Mouse (Mus musculus) Patski (cell line): ENCODE measurements at regions not wholly inside any gene's neighbourhood (a gene's known extent, or its start where the extent isn't known, plus 50 kb on each side); places are given as distances from the start of the nearest gene placed in this dataset.

Experiments used
- ATAC-seq: fragments of 100-300 bp; one replicate; pipeline ENCODE4 v1.8.0; 2021
- CTCF ChIA-PET: fragments of 350-600 bp; sonication (Branson Sonifier 250); formaldehyde crosslinking; loops from one replicate; lab custom pipeline; 2022; ENCODE audit warnings: inconsistent platforms; lab: Charles Lee
- POLR2A ChIA-PET: fragments of 350-600 bp; sonication (Branson Sonifier 250); formaldehyde crosslinking; loops from one replicate; lab custom pipeline; 2022; ENCODE audit warnings: antibody characterized with exemption, inconsistent platforms; lab: Charles Lee
- DNase-seq: peaks from one replicate; pipeline ENCODE4 v3.0.0-alpha.2; 2011; ENCODE audit warnings: low read depth, low spot score
- H3K27me3 ChIP-seq: fragments of 371-371 bp; one replicate; pipeline ENCODE4 v1.5.1; 2021
- CTCF ChIP-seq: fragments of 100-300 bp; IDR thresholded peaks from one replicate; pipeline ENCODE4 v1.5.1; 2021
- in situ Hi-C: fragments of 300-500 bp; cut with MboI; formaldehyde crosslinking; loops from 3 replicates; pipeline ENCODE4 v1.11.1; 2018; ENCODE audit warnings: low pct_unique_long_range_greater_than_20kb, mixed read lengths

- ChIA-PET CTCF (no interaction called here), POLR2A (no interaction called here)
- no peaks in the 10 kb centered on the region for H3K27me3 ChIP-seq
- DNase-seq (no peak), ATAC-seq (no peak)
- TF ChIP-seq CTCF = no peak
- in situ Hi-C loops = no loop called here
Measured at GRCm38 (mm10) chr17:45853931-45854653, 120.4 kb upstream of the 1600014C23Rik start.

DNA sequence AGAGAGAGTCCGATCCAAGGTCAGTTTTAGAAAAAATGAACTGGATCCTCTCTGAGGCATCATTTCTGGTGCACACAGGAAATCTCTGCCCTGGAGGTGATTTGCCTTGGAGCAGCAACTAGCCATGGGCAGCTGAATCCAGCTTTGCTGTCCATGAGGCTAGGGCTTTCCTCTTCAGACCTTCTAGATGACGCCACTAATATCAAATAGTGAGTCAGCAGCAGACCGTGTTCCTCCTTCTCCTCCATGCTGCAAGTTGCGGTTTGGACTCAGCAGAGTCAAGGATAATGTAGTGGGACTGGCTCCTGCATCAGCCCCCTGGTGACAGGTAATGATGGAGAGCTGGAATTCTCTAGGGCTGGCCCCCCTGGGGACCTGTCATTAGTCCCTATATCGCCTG is 118.8 kb upstream of the 1600014C23Rik start:
- DNase-seq (no peak), ATAC-seq (no peak)
- TF ChIP-seq CTCF = no peak
- ChIA-PET CTCF (interaction anchor here (0.6 to 1.6 kb wide), 2 partner anchors 33 to 181 kb away, joined by 3 to 4 read pairs; no protein-coding TSS in a partner anchor), POLR2A (interaction anchor here (1.0 kb wide), 2 partner anchors 173 to 180 kb away, joined by 3 read pairs; partner anchors contain the start of gene Vegfa)
- in situ Hi-C loops = no loop called here
- no peaks in the 10 kb centered on the region for H3K27me3 ChIP-seq

GRCm38 (mm10) chr17:45851723-45852396 is 118.2 kb upstream of the 1600014C23Rik start:
- no peak for TF ChIP-seq CTCF
- in situ Hi-C loops = no loop called here
- CTCF ChIA-PET = interaction anchor here (0.6 to 1.8 kb wide), 4 partner anchors 8 to 181 kb away, joined by 3 to 6 read pairs (median 4); no protein-coding TSS in a partner anchor
- ATAC-seq (no peak), DNase-seq (no peak)
- POLR2A ChIA-PET = interaction anchor here (0.5 to 1.0 kb wide), 3 partner anchors 174 to 278 kb away, joined by 3 to 5 read pairs (median 3); partner anchors contain the start of gene Vegfa
- H3K27me3 ChIP-seq = no peaks in the 10 kb centered on the region

DNA sequence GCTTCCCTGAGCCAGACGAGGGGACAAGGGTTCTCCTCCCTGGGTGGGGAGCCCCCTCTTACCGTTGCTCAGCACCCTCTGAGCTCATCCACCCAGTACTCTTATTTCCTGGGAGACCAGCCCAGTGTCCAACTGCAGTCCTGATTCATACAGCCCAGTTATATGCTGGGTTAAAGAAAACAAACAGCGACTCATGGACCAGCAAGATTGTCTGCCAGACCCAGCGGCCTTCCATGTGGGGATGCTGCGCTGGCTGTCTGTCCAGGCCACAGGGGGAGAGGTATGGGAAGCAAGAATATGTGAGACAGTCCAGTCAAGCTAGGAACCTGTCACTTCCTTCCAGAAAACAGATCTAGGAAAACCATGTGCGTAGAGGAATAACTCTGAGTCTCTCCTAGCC is 117.3 kb upstream of the 1600014C23Rik start:
- in situ Hi-C loops = no loop called here
- ChIA-PET CTCF (interaction anchor here (1.0 to 1.8 kb wide), 4 partner anchors 8 to 182 kb away, joined by 3 to 6 read pairs (median 4); no protein-coding TSS in a partner anchor), POLR2A (interaction anchor here (0.5 kb wide), 1 partner anchor 277 kb away, joined by 5 read pairs; no protein-coding TSS in a partner anchor)
- DNase-seq (no peak), ATAC-seq (no peak)
- no peak for TF ChIP-seq CTCF
- H3K27me3 ChIP-seq = no peaks in the 10 kb centered on the region

DNA sequence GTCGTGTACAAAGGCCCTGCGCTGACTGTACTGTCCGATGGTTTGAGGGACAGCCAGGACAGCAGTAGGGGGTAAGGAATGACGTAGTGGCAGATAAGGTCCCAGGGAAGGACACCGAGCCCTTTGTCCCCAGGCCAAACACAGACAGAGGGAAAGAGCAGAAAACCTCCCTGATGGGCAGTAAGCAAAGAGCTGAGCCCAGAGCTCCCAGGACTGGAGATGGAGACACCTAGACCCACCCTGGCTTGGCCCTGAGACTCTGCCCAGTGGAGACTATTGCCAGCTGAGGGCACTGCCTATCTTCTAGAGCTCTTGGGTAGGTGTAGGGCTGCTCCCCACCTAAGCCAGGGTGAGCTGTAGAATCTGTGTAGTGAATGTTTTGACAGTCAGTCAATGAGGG is 116.5 kb upstream of the 1600014C23Rik start:
- ChIA-PET POLR2A (no interaction called here), CTCF (interaction anchor here (1.0 to 1.8 kb wide), 2 partner anchors 9 to 28 kb away, joined by 3 to 6 read pairs; no protein-coding TSS in a partner anchor)
- no peak for TF ChIP-seq CTCF
- in situ Hi-C loops = no loop called here
- ATAC-seq (no peak), DNase-seq (no peak)
- no peaks in the 10 kb centered on the region for H3K27me3 ChIP-seq

- in situ Hi-C loops = loop anchor here (5.0 kb wide), 2 partner anchors 184 to 284 kb away; partner anchors contain the start of gene Vegfa
- ATAC-seq (no peak), DNase-seq (no peak)
- CTCF ChIA-PET = interaction anchor here (0.6 to 2.3 kb wide), 8 partner anchors 10 to 284 kb away, joined by 3 to 14 read pairs (median 4); partner anchors contain the start of gene Vegfa
- H3K27me3 ChIP-seq = no peaks in the 10 kb centered on the region
- POLR2A ChIA-PET = interaction anchor here (1.2 kb wide), 1 partner anchor 28 kb away, joined by 3 read pairs; no protein-coding TSS in a partner anchor
- peak; percentile 83 for TF ChIP-seq CTCF
Measured at GRCm38 (mm10) chr17:45848605-45849004, 115.0 kb upstream of the 1600014C23Rik start.

DNA sequence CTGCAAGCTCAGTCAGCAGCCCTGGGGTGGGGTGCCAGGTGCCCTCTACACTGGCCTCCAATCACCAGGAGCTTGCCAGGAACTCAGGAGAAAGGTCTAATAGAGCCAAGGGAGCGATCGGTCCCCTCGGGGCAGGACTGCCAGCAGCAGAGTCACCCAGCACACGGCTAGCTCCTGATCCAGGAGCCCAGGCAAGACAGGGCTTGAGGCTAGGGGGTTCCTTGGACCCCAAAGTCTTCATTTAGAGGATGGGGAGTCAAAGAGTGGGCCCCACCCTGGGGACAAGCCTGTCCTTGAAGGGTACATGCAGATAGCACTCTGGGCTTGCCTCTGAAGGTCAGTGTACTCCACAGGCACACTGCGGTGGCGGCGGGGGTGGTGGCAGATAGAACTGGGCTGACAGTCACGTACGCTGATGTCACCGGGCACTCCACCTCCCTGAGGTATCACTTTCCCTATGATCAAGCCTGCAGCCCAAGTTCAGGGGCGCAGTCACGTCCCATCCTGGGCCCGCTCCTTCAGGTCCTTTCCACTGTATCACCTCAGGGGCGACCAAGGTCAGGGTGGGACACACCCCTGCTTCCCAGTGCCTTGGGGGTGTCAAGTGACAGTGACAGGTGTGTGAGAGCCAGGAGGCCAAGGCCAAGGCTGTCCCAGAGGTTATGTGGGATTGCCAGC is 114.2 kb upstream of the 1600014C23Rik start:
- no peaks in the 10 kb centered on the region for H3K27me3 ChIP-seq
- ChIA-PET POLR2A (interaction anchor here (0.8 kb wide), 1 partner anchor 185 kb away, joined by 4 read pairs; no protein-coding TSS in a partner anchor), CTCF (interaction anchor here (1.1 to 2.3 kb wide), 6 partner anchors 12 to 285 kb away, joined by 3 to 14 read pairs (median 4); partner anchors contain the start of gene Vegfa)
- no peak for TF ChIP-seq CTCF
- in situ Hi-C loops = loop anchor here (5.0 kb wide), 2 partner anchors 184 to 284 kb away; partner anchors contain the start of gene Vegfa
- ATAC-seq (no peak), DNase-seq (no peak)

- H3K27me3 ChIP-seq = no peaks in the 10 kb centered on the region
- POLR2A ChIA-PET = no interaction called here
- peak; percentile 66 for TF ChIP-seq CTCF
- ATAC-seq (no peak), DNase-seq (no peak)
- in situ Hi-C loops = loop anchor here (5.0 kb wide), 2 partner anchors 186 to 286 kb away; partner anchors contain the start of gene Vegfa
- CTCF ChIA-PET = no interaction called here
Measured at GRCm38 (mm10) chr17:45845832-45846231, 112.2 kb upstream of the 1600014C23Rik start.

- in situ Hi-C loops = no loop called here
- DNase-seq (no peak), ATAC-seq (no peak)
- ChIA-PET POLR2A (interaction anchor here (0.6 kb wide), 1 partner anchor 42 kb away, joined by 3 read pairs; no protein-coding TSS in a partner anchor), CTCF (interaction anchor here (1.3 kb wide), 1 partner anchor 12 kb away, joined by 4 read pairs; no protein-coding TSS in a partner anchor)
- TF ChIP-seq CTCF = no peak
- H3K27me3 ChIP-seq = no peaks in the 10 kb centered on the region
Measured at GRCm38 (mm10) chr17:45836731-45837130, 103.1 kb upstream of the 1600014C23Rik start.

DNA sequence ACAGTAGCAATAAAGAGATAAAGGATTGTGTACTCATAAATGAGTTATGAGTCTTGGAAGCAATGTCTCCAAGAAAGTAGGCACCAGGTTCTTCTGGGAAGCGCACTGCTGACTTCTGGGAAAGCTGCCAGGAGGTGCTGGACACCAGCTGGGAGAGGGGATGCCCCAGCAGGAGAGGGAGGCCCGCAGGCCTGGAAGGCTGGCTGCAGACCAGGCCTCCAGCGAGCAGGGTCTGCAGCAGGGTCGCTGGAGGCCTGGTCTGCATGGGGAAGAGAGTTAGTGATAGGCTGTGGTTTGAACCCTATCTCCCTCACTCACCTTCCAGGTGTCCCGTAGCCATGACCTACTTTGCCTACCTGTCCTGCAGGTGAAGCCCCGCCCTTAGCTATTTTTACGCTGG is 102.6 kb upstream of the 1600014C23Rik start:
- POLR2A ChIA-PET = interaction anchor here (0.6 to 1.0 kb wide), 2 partner anchors 42 to 196 kb away, joined by 3 read pairs; partner anchors contain the start of gene Vegfa
- H3K27me3 ChIP-seq = no peaks in the 10 kb centered on the region
- in situ Hi-C loops = no loop called here
- ATAC-seq = peak; percentile 60
- CTCF ChIA-PET = interaction anchor here (1.3 kb wide), 1 partner anchor 12 kb away, joined by 4 read pairs; no protein-coding TSS in a partner anchor
- peak; percentile 93 for DNase-seq
- no peak for TF ChIP-seq CTCF
